Mouse (Mus musculus) urinary bladder, adult 18-20 months (tissue): ENCODE measurements around the gene 0610010K14Rik.

ENCODE experiments used
- DNase-seq, 2 experiments: peaks; one replicate each; pipeline ENCODE4 v3.0.0; 2022; ENCODE audit warnings: low spot score in 2 of 2, mixed read lengths in 2 of 2

Gene 0610010K14Rik

DNA sequence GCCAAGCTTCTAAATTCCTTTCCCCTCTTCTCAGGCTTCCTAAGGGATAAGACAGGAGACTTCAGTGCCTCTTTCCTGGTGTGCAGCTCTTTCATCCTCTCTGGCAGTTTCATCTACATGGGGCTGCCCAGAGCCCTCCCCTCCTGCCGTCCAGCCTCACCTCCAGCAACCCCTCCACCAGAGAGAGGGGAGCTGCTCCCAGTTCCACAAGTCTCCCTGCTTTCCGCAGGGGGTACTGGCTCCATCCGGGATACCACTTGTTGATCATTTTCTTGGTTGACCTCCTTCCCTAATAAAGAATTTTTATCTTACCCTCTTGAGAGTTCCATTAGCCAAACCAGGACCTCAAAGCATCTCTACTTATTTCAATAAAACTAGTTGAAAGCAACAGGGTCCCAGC lies 21.6 kb downstream of the 0610010K14Rik start:
- DNase-seq = no peak

- no peak for DNase-seq
Observed at GRCm38 (mm10) chr11:70215301-70215700, 22.4 kb downstream of the 0610010K14Rik start.

DNA sequence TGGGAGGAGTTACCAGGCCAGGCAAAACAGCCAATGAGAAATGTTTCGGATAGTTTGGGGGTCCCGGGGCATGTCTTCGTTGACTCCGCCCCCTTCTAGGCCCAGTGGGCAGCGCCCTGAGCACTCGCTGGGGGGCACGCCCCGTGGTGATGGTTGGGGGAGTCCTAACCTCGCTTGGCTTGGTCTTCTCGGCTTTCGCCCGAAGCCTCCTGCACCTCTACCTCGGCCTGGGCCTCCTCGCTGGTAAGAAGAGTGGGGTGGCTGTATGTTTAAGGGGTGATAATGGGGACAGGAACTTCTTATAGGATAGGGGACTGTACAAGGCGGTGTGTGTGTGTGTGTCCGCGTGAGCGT lies 22.9 kb downstream of the 0610010K14Rik start:
- no peak for DNase-seq

- DNase-seq = no peak
Observed at GRCm38 (mm10) chr11:70214191-70214855, 23.4 kb downstream of the 0610010K14Rik start.

DNA sequence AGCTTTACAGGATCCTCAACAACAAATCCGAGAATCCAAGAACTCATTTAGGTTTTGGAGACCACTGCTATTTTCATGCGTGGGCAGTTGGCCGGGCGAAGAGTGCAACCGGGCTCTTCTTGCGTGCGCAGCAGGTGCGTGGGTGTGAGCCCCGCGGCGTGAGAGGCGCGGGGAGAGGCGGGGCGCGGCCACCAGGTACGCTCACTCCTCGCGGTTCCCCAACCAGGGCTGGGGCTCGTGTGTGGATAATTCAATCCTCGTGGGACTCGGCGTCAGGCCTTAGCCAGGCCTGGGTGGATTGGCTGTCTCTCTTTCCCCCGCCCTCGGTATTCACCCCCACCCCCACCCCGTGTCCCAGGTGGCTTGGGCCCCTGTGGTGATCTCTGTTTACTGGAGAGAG lies 24.0 kb downstream of the 0610010K14Rik start:
- no peak for DNase-seq

DNA sequence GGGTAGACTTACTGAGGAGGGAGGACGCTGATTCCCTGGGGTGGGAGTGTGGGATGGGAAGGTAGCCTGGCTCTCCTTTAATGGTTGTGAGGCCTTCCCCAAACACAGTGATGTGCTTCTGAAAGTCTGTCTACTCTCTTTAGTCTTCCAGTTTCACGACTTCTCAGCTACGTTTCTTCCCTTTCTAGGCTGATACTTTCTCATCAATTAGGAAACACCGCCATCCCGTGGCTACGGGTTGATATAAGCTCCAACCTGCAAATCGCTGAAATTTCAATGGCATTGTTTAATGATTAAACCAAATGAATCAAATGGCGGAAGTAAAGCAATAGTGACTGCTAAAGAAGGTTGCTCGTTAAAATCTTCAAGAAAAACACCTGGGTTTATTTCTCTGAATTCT lies 24.8 kb downstream of the 0610010K14Rik start:
- DNase-seq = peak; percentile 64 to 66

GRCm38 (mm10) chr11:70212423-70212822 lies 25.3 kb downstream of the 0610010K14Rik start, which contains the start of gene Slc16a11:
Gene Slc16a11, plus strand, starts transcription at chr11:70212752.
- no peak for DNase-seq

DNA sequence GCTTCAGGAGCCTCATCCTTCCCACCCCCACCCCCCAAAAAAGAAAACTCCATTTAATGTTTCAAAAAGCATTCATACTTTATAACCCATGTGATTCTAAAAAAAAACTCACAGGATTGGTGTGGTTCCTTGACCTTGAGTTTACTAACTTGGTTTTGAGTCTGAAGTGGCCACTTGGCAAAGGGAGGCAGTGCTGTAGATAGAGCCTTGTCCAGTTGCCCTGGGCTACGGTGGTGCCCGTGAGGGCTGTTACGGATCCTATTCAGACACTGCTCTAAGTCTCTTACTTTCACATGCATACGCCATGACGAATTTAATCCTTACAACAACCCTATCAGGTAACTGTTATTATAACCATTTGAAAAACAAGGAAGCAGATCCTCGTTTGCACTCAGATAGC lies 25.7 kb downstream of the 0610010K14Rik start:
- no peak for DNase-seq

DNA sequence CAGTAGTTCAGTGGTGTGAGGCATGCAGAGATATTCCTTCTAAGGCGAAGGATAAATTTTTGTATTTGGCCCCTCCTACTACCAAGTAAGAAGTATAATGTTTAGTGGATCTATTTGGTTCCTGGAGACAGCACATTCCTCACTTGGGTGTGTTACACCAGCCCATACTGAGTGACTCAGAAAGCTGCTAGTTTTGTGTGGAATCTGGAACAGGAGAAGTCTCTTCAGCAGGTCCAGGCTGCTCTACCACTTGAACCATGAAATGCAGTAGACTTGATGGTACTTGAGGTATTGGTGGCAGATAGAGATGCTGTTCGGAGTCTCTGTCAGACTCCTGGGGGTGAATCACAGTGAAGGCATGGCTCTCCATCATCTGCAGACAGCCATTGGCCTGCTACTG lies 27.0 kb downstream of the 0610010K14Rik start:
- no peak for DNase-seq

DNA sequence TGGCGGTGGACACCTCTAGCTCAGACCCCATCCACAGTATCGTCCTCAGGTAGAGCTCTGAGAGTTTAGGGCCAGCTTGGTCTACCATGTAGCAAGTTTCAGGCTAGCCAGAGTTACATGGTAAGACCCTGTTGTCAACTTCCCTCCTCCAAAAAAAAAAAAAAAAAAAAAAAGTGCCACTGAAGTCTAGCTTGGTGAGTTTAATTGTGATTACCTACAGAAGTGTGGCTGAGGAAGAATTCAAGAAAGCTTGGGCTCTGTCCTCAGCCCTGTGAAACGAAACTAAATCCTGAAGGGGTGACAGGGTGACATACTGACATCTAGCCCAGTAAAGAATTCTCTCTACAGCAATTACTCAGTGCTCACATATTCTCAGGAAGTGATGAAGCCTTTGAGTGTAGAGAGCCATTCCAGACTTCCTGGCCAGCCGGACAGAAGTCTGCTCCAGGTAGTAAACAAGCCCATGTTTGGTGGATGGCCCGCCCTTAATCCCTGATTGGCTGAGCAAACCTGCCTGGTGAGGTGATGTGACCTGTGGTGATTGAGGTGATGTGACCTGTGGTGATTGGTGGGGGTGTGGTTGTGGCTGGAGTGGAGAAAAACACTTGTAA lies 28.8 kb downstream of the 0610010K14Rik start:
- no peak for DNase-seq

DNA sequence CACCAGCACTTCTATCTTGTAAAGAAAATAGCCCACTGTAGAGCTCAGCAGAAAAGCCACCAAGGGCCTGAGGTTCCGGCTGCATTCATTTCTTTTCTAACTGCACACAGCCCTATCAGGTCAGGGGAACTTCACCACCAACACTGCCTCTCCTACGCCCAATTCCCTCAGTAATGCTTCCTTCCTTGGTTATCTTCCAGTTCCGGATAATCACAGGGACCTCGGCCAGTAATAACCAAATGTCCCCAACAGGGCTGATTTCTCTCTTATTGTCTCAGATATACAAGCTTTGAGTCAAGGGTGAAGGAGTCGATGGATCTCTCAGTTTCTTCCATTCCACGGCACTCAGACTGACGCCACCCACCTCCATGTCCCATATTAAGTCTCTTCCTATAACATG lies 30.4 kb downstream of the 0610010K14Rik start:
- no peak for DNase-seq

- DNase-seq = no peak
Observed at GRCm38 (mm10) chr11:70206801-70207200, 30.9 kb downstream of the 0610010K14Rik start.

DNA sequence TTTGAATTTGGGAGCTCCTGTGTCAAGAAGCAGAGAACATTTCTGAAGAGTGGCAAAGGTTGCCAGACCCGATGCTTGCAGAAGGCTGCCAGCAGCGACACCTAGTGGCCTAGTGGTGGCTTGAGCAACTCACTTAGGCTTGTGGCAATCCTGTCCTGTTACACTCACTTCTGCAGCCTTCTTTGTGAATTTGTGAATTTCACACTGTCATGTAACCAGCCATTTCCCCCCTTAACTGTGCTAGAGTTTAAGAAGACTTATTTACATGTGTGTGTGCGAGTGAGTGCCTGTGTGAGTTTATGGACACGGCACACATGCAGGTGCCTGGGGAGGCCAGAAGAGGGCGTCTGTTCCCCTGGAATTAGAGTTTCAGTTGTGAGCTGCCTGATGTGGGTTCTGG lies 36.0 kb downstream of the 0610010K14Rik start:
- peak; percentile 76 to 78 for DNase-seq

GRCm38 (mm10) chr11:70200036-70200608 lies 37.6 kb downstream of the 0610010K14Rik start:
- DNase-seq = no peak

DNA sequence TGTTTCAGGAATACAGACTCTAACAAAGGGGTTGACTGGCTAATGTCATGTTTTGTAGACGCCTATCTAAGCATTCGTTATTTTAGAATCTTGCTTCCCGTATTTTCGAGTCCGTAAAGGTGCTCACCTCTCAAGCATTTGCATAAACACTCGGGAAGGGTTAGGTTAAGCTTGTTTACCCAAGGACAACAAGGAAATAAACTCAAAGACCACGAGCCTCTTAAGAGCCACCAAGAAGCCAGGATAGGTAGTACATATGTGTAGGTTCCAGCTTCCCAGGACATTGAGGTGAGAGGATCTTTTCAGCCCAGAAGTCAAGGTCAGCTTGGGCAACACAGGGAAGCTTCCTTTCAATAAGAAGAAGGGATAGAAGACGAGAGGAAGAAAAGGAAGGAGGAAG lies 38.6 kb downstream of the 0610010K14Rik start:
- no peak for DNase-seq

DNA sequence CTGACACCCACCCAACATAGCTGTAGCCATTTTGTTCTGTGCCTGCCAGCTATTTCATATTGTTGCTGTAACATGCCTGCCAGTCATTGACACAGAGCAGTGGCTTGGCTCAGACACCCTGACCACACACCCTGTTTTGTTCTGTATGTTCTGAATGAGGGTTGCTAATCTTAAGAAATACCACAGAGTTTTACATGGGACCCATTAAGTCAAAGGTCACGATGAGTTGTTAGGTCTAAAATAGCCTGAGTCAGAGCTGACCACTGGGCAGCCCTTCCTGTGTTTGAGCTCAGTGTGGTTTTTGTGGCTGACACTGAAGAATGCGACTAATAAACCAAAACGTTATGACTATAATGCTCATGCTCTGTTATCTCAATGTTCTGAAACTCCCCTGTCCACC lies 39.4 kb downstream of the 0610010K14Rik start:
- no peak for DNase-seq

DNA sequence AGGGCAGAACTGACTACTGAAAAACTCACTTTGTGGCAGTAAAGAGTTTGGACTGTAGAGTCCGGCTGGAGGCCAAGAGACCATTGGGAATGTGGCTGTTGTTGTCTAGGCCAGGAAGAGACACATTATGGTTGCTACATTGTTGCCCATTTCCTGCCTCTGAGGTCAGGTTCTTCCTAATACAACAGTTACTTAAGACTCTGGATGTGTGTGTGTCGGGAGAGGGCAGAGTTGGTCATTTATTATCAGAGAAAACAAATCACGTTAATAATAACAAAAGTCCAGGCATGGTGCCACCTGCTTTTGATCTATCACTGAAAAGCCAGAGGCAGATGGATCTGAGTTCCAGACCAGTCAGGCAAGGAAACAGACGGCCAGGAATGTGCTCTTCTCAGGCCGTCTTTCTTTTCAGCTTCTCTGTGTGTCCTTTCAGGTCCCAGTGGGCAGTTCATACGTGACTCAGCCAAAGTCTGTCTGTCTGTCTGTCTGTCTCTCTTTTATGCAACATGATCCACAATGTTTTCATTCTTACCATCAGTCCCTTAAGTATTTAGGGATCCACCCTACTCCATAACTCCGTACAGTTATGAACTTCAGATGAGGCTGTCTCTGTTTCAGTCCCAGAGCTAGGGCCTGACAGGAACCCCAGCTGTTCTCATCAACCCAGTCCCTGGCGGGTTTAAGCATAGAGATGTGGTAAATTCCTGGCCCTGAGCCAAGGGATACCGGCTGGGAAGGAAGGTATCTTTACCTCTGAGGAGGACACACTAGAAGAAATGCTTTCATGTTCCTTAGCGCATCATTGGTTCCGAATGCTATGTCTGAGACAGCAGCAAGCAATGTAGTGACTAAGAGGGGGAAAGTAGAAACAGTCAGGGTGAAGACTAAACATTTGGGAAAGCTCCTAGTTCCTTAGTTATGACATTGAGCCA lies 44.1 kb downstream of the 0610010K14Rik start:
- DNase-seq = no peak

DNA sequence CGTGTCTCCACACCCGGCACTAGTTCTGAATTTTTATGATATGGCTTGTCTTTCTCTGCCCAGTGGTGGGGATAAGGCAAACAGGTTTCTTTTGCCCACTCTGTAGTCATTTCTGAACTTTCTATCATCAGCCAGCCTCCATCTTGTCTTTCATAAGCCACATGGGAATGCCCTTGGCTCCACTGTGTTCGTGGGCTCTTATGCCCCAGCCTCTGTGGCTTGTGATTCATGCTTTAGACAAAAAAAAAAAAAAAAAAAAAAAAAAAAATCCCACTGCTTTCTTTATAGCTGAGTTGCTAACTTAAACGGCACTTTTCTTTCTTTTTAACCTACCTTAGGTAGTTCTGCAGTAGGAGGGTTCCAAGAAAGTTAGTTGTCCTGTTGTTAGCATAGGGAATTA lies 45.6 kb downstream of the 0610010K14Rik start:
- DNase-seq = no peak

GRCm38 (mm10) chr11:70191188-70191587 lies 46.5 kb downstream of the 0610010K14Rik start:
- no peak for DNase-seq

GRCm38 (mm10) chr11:70189319-70190134 lies 48.2 kb downstream of the 0610010K14Rik start:
- DNase-seq = peak in 1 of 2 experiments; percentile 46
